Mouse (Mus musculus) megakaryocyte, embryonic 14.5 days (primary cell): Measurements from ENCODE around the gene Cbfb.

Source experiments
- FLI1 ChIP-seq: IDR thresholded peaks from 2 replicates; pipeline ENCODE4 v1.6.1; 2012; ENCODE audit warnings: low read length, inconsistent platforms, mixed read lengths
- GATA1 ChIP-seq: IDR thresholded peaks from 3 replicates; pipeline ENCODE4 v1.6.1; 2012; ENCODE audit warnings: mixed read lengths, low read length, inconsistent platforms, borderline replicate concordance

GRCm38 (mm10) chr8:105235206-105235605, 64.7 kb downstream of the Cbfb start:
- TF ChIP-seq GATA1 (no peak), FLI1 (no peak)
